Mouse (Mus musculus) CH12F3 (cell line): ENCODE results near the gene Apoa2.

ENCODE experiments used
- in situ Hi-C: fragments of 300-500 bp; cut with MboI; formaldehyde crosslinking; loops from 2 replicates; pipeline ENCODE4 v1.14.3; 2020; ENCODE audit warnings: low sequenced_read_pairs

Apoa2 gene

DNA sequence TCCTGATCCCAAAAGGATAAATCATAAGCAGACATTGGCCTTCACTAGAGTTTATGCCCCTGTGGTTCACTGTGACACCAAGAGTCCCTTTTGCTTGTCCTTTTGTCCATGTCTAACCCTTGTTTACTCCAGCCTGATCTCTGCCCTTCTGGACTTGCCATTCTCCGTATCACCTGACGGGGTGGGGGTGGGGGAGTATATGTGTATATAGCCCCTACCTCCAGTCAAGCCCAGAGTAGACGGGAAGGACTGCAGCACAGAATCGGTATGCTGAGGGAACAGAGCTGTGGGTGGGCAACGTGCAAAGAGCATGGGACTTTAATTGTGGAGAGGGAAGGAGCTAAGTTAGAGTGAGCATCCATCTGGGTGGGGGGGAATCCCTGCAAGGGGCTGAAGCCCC lies at the start of gene Apoa2:
Apoa2 (plus strand) TSS at position 198 of the 400 bp plus-strand sequence.
- in situ Hi-C loops, result loop anchor here (5.0 kb wide), 1 partner anchor 93 kb away; no protein-coding TSS in a partner anchor

GRCm38 (mm10) chr1:171179487-171180171 lies 45.2 kb upstream of the Apoa2 start:
- in situ Hi-C loops, result no loop called here

DNA sequence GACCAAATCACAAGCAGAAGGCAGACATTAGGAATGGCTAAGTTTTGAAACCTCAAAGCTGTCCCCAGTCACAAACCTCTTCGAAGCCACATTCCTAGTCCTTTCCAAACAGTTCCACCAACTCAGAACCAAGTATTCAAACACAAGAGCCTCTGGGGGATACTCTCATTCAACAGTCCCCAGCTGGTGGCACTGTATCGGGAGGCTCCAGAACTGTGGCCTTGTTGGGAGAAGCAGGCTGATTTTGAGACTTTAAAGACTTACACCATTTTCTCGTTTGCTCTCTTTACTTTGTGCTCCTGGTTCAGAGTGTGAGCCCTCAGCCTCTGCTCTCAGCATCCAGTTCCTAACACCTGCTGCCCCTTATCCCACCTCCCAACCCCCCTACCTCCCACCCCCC lies 41.8 kb upstream of the Apoa2 start:
- in situ Hi-C loops, result no loop called here

- in situ Hi-C loops, result no loop called here
Measured at GRCm38 (mm10) chr1:171183620-171184019, 41.2 kb upstream of the Apoa2 start.

DNA sequence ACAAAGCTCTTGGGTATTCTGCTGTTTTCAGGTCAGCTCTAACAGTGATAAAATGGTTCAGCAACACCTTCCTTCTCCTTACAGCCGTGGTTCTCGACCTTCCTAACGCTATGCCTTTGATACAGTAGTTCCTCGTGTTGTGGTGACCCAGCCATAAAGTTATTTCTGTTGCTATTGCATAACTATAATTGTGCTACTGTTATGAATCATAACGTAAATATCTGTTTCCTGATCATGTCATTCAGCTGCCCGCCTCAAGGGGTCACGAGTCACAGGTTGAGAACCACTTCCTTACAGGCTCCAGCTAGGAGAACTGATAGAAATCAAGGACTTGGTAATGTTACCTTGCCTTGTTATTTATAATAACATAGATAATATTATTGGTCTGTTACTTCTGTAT lies 40.5 kb upstream of the Apoa2 start:
- in situ Hi-C loops, result no loop called here

- in situ Hi-C loops, result no loop called here
Measured at GRCm38 (mm10) chr1:171185655-171186054, 39.2 kb upstream of the Apoa2 start.

DNA sequence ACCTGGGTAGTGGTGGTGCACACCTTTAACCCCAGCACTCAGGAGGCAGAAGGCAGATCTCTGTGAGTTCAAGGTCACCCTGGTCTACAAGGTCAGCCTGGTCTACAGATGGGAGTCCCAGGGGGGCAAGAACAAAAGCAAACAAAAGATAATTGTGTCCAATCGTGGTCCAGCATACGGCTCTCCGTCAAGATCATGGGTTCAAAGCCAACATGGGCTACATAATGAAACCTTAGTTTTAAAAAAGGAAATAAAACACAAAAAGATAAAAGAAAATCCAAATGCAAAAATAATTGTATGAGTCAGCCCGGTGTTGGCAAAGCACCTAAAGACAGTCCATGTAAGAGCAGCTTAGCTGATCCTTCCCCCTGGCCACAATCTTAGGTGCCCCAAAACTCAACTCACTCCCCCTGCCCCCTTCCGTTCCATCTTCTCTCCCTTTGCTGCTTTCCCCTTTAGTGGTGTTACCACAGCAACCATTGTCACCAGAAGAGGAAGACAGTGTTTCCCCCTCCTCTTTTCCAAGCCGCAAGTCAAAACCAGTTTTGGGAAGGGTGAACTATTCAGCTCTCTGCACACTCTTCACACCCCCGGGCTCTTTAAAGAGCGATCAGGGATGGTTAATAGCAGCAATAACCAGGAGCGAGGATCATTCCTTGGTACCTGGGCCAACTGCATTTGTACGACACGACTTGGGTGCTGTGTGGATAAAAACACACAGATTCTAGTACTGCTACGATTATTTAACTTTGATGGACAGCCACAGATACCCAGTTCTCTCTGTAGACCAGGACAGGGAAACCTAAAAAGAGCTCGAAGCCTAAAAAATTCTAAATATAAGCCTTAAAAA lies 36.8 kb upstream of the Apoa2 start:
- in situ Hi-C loops, result no loop called here

DNA sequence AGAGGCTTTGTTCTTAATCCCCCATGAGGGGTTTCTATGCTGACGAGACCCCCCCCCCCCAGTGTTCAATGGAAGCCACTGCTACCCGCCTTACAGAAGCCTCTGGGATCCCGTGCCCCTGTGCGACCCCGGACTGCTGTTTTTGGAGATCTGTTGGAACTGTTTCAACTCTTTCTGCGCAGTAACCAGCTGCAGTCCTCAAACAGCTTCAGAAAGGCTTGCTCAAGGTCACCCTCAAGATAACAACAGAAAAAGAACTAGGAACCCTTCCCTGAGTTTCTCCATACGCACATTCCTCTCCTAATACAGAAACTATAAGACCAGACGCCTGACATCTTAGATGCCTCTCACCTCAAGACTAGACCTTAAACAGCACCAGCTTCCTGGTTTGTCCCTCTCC lies 35.8 kb upstream of the Apoa2 start:
- in situ Hi-C loops, result no loop called here

GRCm38 (mm10) chr1:171189476-171190114 lies 35.3 kb upstream of the Apoa2 start:
- in situ Hi-C loops, result no loop called here

DNA sequence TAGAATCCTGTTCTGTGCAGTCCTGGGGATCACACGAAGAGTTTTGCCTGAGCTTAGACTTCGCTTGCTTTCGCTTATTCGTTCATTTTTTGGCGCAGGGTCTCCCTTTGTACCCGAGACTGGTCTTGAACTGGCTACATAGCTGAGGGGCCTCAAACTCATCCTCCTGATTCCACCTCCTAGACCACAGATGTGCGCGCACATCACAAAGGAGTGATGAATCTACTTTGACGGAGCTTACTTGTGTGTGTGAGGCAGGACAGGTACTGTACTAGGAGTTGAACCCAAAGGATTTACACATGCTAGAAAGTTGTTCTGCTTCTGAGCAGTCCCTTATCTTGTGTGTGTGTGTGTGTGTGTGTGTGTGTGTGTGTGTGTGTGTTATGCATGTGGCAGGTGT lies 34.0 kb upstream of the Apoa2 start:
- in situ Hi-C loops, result no loop called here

DNA sequence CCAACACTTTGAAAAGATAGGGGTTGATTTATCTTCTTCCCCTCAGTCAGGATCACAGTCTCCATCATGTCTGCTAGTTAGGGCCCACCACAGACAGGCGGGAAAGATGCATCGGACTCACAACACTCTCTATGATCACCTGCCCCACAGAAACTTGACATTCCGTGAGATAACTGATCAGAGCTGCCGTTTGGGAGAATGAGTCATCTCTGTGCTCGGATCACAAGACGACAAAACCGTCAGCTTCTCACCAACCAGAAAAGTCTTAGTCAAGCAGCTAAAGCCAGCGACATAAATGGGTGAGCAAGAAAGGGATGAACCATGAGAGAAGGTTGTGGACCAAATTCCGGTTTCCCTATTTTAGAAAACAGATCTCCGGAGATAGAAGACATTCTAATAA lies 32.6 kb upstream of the Apoa2 start:
- in situ Hi-C loops, result no loop called here

DNA sequence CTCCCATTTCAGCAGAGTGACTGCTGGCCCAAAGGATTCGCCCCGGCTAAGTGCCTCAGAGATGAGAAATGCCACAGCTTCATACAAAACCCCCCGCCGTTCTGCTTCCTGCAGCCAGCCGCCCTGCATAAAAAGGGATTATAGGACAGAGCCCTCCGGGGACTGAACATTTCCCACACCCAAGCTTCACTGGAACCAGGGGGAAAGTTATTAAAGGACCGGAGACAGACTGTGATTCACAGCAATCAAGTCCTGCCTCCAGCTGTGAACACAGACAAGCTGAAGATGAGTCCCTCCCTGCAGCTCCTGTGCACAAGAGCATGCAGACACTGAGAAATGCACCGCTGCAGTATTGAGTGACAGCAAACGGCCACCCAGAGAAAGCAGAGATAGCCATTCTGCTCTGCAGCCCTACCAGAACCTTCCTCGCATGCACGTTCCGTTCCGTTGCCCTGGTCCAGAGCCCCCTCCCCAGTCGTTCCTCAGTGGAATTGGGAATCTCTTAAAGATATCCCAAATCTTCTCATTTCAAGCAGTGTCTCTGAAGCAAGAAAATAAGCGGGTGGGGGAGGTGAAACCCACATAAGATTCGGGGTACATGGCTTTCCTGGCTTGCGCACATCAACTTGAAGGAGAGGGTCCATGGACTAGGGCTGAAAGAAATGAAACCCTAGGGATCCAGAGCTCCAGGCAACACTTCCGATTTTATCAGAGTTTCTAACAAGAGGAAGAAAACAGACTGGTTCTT lies 31.6 kb upstream of the Apoa2 start:
- in situ Hi-C loops, result no loop called here

- in situ Hi-C loops, result no loop called here
Measured at GRCm38 (mm10) chr1:171193911-171194830, 30.7 kb upstream of the Apoa2 start.

DNA sequence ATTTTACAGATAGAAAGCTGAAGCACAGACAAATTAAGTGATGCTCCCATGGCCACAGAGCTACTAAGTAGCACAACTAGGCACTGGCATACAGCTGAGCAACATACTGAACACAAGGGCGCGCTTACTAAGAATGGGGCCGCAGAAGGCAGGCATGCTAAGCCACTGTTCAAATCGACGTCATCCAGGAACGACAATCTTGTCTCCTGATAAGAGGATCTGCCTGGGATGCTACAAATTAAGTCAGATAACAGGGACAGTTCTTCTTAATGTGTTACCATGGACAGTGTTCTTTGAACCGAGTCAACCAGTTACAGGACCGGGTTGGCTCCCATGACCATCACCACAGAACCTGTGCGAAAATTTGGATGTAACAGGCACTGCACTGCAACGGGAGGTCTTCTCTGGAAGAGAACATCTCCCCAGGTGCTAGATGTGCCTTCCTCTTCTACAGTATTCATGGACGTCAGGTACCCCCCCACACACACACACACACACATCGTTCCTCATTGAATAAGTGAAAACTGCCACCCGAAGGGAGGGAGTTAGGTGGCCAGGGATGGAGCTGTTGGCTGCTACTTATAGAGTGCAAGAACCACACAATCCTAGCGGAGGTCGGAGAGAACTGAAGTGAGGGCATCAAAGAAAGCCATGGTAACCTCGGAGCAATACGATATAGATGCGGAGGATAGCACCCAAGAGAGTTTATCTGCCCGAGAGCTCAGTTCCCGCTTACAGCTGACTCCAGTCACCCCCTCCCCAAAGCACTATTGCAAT lies 29.6 kb upstream of the Apoa2 start:
- in situ Hi-C loops, result no loop called here

DNA sequence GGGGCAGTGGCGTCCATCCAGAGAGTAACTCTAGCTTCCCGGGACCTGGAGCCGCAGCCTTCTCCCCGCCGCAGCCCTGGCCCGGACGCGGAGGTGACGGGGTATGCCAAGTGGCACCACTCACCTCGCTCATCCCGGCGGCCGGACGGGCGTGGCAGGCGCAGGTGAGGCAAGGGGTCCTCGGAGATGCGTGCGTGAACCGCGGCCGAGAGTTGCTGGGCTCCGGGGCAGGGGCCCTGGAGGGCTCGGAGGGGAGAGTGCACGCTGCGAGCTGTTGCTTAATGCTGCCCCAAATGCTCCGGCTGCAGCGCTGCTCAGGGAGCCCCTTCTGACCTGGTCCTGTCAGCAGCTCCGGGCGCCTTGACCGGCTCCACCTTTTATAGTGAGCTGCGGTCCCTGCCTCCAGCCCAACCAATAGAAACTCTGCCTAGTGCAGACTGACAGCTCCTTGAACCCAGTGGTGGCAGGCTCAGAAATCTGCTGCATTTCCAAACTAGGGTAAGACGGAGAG lies 28.9 kb upstream of the Apoa2 start, which contains the start of gene Pcp4l1:
Pcp4l1 (minus strand) TSS at position 382 of the 511 bp plus-strand sequence.
- in situ Hi-C loops, result no loop called here

DNA sequence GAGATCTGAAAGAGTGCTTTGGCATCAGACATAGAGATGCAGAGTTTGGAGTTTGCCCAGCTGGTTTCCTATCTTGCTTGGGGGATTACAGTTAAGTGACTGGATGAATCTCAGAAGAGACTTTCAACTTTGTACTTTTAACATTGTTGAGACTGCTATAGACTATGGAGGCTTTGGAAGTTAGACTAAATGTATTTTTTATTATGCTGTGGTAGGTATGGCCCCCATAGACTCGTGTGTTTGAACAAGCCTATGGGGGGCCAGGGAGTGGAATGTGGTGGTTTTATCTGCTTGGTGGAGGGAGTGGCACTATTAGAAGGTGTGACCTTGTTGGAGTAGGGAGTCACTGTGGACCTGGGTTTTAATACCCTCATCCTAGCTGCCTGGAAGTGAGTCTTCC lies 25.3 kb upstream of the Apoa2 start:
- in situ Hi-C loops, result no loop called here

GRCm38 (mm10) chr1:171200769-171201168 lies 24.1 kb upstream of the Apoa2 start:
- in situ Hi-C loops, result no loop called here

DNA sequence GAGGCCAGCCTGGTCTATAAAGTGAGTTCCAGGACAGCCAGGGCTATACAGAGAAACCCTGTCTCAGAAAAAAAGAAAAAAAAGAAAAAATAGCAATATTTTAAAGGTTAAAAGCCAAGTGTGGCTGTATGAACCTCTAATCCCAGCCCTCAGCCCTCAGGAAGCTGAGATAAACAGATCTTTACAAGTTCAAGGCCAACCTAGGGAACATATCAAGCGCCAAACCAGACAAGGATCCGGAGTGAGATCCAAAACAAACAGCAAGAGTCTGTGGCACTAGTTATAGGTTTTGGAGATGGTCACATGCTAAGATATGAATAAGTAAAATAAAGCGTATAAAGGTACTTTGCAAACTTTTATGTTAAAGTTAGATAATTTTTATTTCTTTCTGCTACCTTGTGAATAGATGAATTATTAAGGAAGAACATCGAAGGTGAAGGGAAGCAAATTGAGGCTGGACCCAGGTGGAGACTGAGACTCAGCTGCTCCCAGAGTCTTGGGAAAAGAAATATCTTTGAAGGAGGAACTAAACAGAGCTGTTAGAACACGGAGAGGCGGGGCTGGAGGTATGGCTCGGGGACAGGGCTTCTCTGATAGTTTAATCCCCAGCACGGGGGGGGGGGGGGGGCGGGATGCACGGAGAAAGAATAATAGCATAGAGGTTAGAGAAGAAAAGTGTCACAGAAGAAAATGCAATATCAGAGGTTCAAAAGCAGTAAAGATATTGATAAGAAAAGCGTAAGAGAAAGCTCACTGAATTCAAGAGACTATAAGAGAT lies 21.2 kb upstream of the Apoa2 start:
- in situ Hi-C loops, result no loop called here
